Mouse (Mus musculus) cerebellum, adult 9-11 months (tissue): ENCODE data around the gene Rnf13.

ENCODE experiments used
- DNase-seq: peaks from one replicate; pipeline ENCODE4 v3.0.0; 2022

Gene Rnf13

GRCm38 (mm10) chr3:57735511-57736370, at the start of gene Rnf13:
Gene Rnf13, plus strand, starts transcription at chr3:57736062.
- peak; percentile 97 for DNase-seq

GRCm38 (mm10) chr3:57691772-57692171, 44.1 kb upstream of the Rnf13 start:
- no peak for DNase-seq

- DNase-seq: no peak
Measured at GRCm38 (mm10) chr3:57692719-57693118, 43.1 kb upstream of the Rnf13 start, which contains the start of gene Ankub1. Gene Ankub1, minus strand, starts transcription at chr3:57692799.

GRCm38 (mm10) chr3:57696249-57696648, 39.6 kb upstream of the Rnf13 start:
- no peak for DNase-seq

GRCm38 (mm10) chr3:57696779-57697178, 39.1 kb upstream of the Rnf13 start:
- no peak for DNase-seq

- no peak for DNase-seq
Measured at GRCm38 (mm10) chr3:57714151-57714550, 21.7 kb upstream of the Rnf13 start.

GRCm38 (mm10) chr3:57732206-57732915, 3.5 kb upstream of the Rnf13 start:
- DNase-seq: no peak

- DNase-seq: peak; percentile 8
Measured at GRCm38 (mm10) chr3:57736419-57737095, 695 bp downstream of the Rnf13 start.

- DNase-seq: no peak
Measured at GRCm38 (mm10) chr3:57739830-57740229, 4.0 kb downstream of the Rnf13 start.

- DNase-seq: no peak
Measured at GRCm38 (mm10) chr3:57748576-57749267, 12.9 kb downstream of the Rnf13 start.

- DNase-seq: no peak
Measured at GRCm38 (mm10) chr3:57776915-57777314, 41.1 kb downstream of the Rnf13 start.

GRCm38 (mm10) chr3:57788472-57788871, 52.6 kb downstream of the Rnf13 start:
- DNase-seq: no peak

- no peak for DNase-seq
Measured at GRCm38 (mm10) chr3:57789005-57789962, 53.4 kb downstream of the Rnf13 start.

GRCm38 (mm10) chr3:57791104-57791503, 55.2 kb downstream of the Rnf13 start:
- DNase-seq: no peak

- peak; percentile 22 for DNase-seq
Measured at GRCm38 (mm10) chr3:57795071-57795470, 59.2 kb downstream of the Rnf13 start.

GRCm38 (mm10) chr3:57815447-57815846, 79.6 kb downstream of the Rnf13 start:
- no peak for DNase-seq

- DNase-seq: no peak
Measured at GRCm38 (mm10) chr3:57825866-57826265, 90.0 kb downstream of the Rnf13 start.

GRCm38 (mm10) chr3:57833585-57833984, 97.7 kb downstream of the Rnf13 start:
- DNase-seq: no peak

GRCm38 (mm10) chr3:57836911-57837310, 101.0 kb downstream of the Rnf13 start:
- DNase-seq: no peak

GRCm38 (mm10) chr3:57843775-57844174, 107.9 kb downstream of the Rnf13 start:
- DNase-seq: no peak
